Mouse (Mus musculus) kidney, postnatal 25 days (tissue): ENCODE measurements at regions not wholly inside any gene's neighbourhood (a gene's known extent, or its start where the extent isn't known, plus 50 kb on each side); places are given as distances from the start of the nearest gene placed in this dataset.

Experiments used
- DNase-seq, 2 experiments: peaks; one replicate each; pipeline ENCODE4 v3.0.0; 2021; ENCODE audit warnings: mixed read lengths in 2 of 2

DNA sequence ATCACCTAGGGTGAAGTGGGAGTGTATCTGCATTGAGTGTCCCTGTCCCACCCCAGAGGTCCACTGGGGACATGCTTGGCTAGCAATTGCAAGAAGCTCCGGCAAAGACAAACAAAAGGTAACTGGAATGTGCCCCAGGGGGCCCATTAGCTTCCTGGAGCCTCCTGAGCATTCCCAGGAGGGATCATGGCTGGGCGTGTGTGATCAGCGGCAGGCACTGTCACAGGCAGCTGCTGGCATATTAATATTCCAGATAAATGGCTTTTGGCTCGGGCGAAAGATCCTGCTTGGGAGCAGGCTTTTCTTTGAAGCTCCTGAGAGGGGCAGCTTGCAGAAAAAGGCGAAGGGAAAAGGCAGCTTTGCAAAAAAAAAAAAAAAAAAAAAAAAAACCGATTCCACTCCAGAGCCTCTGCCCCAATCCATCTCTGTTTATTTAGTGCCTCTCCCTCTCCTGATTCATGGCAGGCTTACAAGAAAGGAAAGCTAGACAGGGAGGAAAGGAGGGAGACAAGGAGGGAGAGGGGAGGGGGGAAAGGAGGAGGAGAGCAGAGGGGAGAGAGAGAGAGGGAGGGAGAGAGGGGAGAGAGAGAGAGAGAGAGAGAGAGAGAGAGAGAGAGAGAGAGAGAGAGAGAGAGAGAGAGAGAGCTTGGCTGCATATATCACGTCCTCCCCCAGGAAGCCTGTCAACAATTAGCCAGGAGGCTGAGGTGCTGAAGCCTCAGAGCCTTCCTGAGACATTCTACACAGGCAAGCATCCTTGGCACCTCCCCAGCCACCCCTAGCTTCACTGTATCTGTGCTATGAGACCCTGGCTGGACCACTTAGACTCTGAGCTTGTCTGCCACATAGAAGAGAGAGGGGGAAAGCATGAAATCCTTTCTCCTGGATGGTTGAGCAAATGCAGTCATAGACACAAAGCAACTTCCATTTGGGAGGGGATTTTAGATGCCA, 443.4 kb upstream of the Zmiz1 start:
- peak; percentile 54 to 75 for DNase-seq

DNA sequence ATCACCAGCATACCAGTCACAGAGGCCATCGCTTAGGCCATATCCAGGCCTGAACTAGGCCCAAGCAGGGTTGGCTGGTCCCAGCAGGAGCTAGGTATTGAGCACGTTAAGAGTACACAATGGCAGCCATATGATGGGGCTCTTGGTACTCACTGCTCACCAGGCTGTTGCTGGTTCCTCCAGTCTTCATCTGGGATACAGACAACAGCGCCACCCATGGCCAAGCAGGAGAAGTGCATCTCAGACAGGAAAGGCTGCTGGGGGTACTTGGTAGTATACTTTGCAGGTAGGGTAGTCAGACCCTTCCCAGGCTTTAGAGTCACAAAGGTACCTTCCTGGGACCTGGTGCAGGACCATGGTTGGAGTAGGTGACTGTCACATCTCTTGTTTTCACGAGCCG, 441.1 kb upstream of the Zmiz1 start:
- DNase-seq: no peak

DNA sequence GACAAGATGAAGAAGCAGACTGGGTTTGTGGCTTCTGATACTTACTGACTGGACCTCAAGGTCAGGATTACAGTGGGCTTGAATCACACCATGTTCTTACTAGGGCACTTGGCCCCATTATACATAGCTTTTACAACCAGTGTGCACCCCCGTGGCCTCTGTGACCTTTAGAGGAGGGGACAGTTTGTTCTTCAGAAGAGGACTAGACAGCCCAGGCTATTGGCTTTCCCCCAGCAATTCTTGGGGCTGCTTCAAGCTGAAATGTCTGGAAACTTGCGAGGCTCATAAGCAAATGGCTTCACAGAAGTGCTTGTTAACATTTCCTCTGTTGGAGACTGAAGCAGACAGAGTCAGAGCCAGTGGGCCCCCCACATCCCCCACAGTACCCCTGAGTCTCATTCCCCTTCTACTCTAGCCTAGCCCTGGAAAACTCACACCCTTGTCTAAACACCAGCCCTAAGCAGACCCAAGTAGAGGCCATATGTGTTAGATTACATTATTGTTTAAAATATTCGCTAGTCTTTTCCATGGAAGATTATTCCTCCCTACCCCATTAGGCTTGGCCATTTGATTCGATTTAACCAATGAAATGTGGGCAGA, 439.6 kb upstream of the Zmiz1 start:
- DNase-seq: peak in 1 of 2 experiments; percentile 40

DNA sequence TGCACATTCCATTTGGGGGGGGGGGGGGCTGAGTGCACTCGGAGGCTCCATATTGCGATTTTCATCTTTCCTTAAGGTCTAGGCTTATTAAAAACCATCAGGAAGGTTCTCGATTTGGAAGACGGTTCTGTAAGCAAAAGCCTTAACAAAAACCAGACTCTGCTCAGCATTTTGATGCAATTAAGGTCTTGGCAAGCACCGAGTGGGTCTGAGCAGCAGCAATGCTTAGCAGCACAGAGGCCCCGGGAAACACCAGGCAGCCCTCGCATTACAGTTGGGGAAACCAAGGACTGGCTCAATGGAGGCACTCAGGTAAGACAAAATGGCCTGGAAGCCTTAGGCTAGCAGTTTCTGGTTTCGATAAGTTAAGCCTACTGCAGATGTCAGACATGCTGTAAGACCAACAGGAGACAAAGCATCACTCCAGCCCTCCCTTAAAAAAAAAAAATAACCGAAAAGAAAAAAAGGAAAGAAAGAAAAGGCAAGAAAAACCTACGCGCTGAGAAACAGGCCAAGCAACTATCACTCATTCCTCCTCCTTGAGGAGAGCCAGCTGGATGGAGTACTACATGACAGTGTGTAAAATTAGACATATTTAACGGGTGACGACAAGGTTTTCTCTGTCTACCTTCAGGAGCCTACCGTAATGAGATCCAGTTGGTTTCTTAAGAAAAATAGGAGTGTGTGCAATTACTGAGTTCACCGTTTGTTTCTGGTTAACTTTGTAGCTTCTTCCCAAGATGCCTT, 436.3 kb upstream of the Zmiz1 start:
- no peak for DNase-seq

DNA sequence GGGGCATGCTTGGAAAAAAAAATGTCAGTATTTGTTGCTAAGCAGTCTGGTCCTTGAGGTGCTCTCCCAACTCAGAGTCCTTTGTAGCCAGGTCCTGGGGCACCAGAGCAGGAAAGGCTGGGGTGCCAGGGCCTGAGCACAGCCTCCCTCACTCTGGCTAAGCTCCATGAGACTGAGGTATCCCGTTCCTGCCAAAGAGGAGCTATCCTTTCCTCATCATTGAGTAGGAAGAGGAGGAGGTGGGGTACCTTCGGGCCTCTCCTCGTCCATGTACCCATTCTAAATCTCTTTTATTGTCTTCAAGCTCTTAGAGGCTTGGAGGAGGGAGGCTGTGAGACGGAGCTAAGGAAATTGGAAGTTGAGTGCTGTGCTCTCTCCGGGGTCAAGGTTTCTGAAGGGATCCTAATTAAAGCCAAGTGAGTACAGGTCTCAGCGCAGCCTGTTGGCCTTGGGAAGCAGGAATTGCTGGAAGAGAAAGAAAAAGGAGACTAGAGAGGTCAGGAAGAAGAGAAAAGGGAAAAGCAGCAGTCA, 435.6 kb upstream of the Zmiz1 start:
- DNase-seq: peak in 1 of 2 experiments; percentile 9

DNA sequence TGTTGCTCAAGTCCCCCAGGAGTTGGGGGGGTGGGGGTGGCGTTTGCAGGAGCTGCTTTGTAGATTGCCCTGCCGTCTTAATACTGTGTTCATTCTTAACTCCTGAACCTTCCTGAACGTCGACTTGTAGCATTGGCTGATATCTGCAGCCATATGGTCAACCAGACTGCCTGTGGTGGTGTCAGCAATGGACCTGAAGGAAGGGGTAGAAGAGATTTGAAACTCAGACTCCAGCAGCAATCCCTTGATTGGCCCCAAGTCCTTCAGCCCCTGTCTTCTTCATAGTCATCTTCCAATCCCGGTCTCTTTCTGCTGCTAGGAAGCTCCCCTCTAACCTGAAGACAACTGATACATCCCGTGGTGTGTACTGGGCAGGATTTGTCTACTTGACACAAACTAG, 433.9 kb upstream of the Zmiz1 start:
- DNase-seq: peak in 1 of 2 experiments; percentile 8

DNA sequence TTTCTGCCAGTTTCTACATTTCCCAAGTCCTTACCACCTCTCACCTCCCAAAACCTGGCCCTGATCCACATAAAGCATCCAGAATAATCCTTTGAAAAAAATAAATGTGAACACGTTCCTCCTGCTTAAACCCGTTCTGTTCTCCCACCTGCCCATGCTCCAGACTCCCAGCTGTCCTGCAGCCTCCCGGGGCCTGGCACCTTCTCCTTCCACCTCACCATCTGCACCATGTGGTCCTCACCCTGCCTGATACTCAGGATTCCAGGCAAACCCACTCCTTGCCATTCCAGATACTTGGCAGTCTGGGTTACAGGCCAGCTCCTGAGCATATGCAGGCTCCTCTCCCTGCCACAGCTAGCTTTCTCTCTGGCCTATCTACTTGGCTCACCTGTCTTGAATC, 431.9 kb upstream of the Zmiz1 start:
- DNase-seq: peak in 1 of 2 experiments; percentile 12

DNA sequence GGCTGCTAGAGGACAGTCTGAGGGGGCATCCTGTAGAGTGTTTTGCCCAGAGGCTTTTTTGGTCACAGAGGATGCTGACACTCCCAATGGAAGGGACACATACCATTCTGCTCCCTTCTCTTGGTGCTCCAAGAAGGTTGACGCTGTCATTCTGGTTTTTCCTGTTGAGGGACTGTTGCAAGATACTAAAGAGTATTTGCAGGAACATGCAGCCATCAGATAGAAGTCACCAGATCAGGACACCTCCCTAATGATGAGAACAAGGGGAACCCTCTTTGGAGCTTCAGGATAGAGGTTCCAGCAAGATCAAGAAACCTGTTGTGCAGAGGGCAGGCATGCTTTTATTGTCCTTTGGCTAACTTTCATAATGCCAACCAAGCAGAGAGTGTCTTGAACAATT, 431.1 kb upstream of the Zmiz1 start:
- DNase-seq: peak in 1 of 2 experiments; percentile 8

DNA sequence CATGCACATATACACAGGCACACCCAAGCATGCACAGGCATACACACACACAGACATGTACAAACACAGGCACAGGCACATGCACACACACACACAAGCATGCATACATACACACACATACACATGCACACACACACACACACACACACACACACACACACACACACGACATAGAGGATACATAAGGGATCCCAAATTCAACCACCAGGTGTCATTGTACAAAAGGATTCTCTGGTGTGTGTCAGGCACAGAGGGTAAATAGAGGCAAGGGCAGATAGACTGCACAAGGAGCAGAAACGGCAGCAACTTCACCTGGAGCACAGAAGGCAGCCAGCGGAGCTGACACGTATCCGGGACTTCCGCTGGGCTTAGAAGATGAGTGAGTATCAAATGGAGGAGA, 428.1 kb upstream of the Zmiz1 start:
- no peak for DNase-seq

DNA sequence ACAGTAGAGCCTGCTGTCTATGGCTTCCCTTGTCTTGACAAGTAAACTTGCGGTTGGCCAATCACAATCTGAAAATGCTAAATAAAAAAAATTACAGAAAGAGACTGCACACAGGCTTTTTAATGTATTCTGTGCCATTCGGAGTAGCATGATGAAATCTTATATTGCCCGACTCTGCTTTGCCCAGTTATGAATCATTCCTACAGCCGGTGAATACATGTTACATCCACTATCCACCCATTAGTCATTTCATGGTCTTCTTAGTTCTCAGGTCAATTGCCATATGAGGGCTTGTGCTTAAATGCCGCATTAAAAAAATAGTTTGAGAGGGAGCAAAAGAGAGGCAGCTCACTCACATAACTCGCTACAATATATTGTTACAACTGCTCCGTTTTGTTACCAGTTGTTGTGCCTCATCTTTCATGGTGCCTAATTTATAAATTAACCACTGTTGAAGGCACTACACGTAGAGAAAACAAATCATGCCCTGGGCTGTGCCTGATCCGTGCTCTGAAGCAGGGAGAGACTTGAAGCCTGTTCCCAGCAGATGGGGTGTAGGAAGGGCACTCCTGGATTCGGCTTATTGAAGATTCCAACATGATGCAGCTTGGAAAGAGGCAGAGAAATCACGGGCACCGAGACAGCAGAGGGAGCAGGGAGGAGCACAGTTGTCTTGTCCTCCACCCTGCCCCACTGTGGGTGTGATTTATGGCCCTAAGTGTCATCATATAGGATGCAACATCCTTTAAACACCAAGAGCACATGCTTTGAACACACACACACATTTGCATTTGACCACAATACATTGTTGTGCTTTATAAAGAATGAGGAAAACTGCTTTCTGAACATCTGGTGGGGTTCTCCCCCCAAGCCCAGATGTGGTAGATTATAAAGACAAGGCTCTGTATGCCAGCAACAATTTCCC, 427.0 kb upstream of the Zmiz1 start:
- DNase-seq: no peak

DNA sequence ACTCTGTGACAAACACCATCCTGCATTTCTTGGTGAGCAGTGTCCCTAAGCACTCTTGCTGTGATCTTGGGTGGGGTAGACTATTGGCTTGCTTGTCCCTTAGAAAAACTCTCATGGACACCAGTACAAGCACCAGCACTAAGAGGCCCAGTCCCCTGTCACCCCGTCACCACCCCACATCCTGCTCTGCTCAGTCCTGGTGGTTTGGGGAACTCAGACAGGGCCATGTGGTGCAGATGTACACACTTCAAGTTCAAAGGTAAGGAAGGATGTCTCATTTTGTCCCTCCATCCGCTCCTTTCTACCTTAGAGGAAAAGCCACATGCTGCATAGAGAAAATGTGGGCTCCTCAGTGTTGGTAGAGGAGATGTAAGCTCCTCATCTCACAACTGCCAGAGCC, 426.1 kb upstream of the Zmiz1 start:
- DNase-seq: peak in 1 of 2 experiments; percentile 1

DNA sequence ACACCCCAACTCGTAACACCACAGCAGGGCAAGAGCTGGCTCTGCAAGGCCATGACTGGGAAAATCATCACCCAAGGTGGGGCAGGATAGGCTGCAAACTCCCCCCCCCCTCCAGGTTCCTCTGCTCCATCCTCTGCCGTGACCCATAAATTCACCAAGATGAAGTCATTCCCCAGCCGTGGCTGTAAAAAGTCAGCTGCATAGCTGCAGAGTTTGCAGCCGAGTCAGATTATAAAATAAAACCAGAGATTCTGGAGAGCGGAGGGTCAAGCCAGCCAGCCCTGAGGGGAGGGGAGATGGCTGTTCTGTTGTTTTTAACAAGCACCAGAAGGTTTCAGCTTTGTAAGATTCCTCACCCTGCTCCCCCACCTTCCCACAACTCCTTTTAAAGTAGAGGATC, 416.7 kb upstream of the Zmiz1 start:
- DNase-seq: no peak

DNA sequence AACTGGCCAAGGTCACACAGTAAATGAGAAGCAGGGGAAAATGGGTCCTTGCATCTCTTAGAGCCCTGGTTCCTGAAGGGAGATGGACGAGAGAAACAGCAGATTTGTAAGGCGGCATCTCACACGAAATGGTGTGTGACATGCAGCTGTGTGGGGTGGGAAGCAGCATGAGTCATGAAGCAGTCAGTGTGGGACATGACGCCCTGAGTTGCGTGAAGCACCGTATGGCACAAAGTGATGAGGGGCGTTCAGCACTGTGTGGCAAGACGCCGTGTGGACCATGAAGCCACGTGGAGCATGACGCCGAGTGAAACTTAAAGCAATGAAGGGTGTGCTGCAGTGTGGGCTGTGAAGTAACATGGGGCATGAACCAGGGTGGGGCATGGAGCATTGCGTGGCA, 414.9 kb upstream of the Zmiz1 start:
- DNase-seq: no peak

DNA sequence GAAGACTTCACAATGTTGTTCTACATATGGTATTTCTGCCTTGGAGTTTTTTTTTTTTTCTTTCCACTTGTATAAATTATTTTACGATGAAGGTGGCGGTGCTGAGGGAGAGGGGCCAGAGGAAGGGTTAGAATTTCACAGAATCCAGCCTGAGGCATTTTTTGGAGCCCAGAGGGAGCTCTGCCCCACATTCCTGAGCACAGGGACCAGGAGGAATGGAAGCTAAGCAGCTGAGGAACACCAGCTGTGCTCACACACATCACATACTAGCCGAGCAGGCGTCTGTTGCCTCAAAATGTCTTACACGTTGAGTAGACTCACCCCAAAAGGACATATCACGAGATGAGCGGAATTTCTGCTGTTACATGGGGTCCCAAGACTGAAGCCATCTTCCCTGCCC, 414.1 kb upstream of the Zmiz1 start:
- DNase-seq: no peak

DNA sequence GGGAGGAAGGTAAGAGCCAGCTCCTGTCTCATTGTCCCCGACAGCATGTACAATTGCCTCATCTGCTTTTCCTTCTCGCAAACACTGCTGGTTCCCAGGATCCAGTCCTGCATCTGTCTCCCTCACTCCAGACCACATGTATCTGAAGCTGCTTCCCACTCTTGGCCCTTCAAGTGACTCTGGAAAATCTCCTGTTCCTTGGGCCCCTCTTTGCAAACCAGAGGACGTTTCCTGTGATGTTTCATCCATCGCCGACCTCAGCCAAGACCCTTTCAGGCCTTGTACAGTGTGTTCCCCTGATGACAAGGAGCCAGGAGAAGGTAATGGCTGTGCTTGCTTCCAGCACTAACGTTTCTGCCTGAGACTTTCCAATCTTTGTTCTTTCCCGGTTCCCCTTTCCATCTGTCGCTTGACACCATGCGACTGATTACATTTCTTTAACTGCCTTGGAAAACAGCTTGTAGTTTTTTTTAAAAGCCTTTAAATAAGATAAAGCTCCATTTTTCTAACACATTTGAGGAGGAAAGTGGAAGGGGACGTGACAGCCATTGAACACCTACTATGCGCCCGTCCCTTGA, 408.2 kb upstream of the Zmiz1 start:
- DNase-seq: no peak

DNA sequence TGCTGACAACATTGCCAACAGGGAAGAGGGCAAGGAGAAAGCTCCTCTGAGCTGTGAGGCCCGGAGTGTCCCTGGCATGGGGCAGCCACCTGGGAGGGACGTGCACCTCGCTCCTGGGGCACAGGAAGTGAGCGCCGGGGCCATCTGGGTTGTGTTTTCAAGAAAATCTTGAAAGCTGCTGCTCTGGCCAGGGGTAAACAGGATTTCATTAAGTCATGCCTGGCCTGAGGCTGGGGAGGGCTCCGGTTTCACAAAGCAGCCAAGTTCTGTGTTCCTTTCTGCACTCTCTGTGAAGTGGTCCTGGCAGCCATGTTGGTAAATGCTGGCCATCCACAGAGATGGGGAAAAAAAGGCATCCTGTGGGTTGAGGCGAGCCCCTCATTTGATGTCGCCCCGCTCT, 406.8 kb upstream of the Zmiz1 start:
- DNase-seq: no peak

DNA sequence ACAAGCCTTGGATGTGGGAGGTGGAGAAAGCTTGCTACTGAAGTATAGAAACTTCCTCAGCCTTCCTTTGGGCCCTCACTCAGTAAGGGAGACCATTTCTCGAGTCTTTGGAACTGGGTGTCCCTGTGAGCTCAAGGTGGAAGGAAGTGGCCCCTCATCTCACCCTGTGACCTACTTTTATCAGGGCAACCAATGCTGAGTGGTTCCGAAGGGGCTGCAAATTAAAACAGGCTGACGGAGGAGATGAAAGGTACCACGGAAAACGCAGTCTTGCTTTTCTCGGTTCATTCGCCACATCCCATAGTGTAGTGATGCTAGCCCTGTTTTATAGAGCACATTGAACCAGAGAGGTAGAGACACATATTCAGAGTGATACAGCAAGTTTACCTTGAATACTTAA, 399.6 kb upstream of the Zmiz1 start:
- no peak for DNase-seq

DNA sequence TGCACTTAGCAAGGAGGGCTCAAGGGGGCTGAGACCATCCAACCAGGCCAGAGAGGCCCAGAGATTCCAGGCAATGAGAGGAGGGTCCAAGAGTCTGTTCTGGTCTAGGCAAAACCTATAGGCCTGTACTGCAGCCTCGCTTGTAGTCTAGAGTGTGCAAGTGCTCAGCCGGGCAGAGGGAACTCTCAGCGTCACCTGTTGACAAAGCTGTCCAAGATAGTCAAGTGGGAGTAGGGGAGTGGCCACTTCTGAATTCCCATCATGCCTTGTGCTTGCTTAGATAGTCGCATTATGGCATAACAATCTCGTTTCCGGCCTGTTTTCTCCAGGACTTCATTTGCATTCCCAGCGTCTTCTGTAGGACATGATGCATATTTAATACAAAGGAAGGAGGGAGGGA, 398.7 kb upstream of the Zmiz1 start:
- DNase-seq: no peak

DNA sequence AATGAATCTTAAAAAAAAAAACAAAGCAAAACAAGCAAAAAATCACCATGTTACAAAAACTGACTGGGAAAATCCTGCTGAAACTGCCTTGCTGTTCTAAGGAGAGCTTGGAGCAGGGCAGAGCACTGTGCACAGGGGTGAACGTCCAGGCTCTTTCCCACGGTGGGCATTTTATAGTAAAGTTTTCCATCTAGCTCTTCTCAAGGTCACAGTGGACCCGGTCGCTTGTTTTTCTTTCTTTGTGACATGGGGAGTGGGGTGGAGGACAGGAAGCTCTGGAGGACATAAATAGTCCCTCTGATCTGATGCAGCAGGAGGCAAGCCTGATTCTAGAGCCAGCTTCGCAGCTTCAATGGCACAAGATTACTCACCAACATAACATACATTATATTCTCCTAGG, 395.9 kb upstream of the Zmiz1 start:
- peak in 1 of 2 experiments; percentile 10 for DNase-seq

DNA sequence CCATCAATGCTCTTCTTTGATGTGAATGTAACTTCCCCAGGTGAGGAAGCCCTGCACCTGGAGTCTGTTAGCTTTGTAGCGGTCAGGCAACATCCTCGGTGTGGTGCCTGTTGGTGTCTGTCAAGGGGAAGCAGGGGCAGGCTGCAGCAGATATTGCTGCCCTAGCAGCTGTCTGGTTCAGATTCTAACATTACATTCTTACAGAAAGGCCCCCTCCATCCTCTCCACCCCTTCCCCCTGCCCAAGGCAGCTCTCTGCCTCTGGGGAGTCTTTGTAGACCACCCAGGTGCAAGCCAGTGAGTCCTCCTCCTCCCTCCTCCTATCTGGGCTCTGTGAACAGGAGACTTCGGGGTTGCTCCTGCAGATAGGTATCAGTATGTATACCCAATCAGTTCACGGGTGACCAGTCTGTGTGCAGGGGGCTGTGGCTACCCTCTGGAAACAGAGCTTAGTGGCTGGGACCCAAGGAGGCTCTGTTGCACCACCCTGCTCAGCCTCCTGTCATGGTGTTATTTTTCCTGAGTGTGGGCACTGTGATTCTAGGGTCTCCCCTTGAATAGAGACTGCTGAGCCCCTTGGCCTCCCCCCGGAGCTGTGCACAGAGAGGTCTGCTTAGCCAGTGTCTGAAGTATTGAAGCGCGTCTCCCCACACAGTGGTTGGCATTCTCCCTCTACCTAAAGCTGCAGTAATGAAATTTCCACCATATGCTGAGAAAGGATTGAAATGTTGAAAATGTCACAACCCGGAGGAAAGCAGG, 394.6 kb upstream of the Zmiz1 start:
- peak in 1 of 2 experiments; percentile 8 for DNase-seq

DNA sequence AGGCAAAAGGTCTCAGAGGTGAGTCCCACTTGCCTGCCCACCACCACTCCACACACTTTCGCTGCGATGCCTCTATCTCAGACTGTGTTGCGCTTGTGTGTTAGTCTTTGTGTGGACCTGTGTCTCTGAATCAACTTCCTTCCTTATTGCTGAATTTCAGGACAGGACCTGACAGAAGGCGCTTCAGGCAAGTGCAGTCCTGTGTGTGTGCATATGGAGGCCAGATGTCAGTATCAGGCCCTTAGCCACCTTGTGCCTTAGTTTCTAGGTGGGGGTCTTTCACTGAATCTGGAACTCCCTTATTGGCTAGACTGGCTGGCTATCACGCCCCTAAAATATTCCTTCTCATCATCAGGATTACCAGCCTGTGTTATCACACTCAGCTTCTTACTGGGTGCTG, 391.6 kb upstream of the Zmiz1 start:
- DNase-seq: no peak
